ENCODE assay signal across 8 mouse cellular contexts in genomic region chr5:143464757-143465118, GRCm38 (mm10). TPM values are rescaled to one million over a fixed set of nuclear protein-coding genes. Genes with fewer than 3 reads are reported as not detected.
DNase-seq lines count a peak whose midpoint lies in the region; ATAC-seq lines count a peak whose summit lies in the region.

No protein-coding gene starts in this region.

- H3K9ac ChIP-seq in forebrain, embryonic 12.5 days = peak overlapping the region; percentile 76
- peak overlapping the region; percentile 76 for H3K9ac ChIP-seq in liver, embryonic 15.5 days
- H3K9ac ChIP-seq in stomach, embryonic 16.5 days (ENCODE audit: low read length) = peak overlapping the region; percentile 80

- H3K9me3 ChIP-seq in forebrain, embryonic 12.5 days = no peaks in the 10 kb centered on the region
- H3K9me3 ChIP-seq in liver, embryonic 15.5 days (replicated peaks) = no peaks in the 10 kb centered on the region
- no peaks in the 10 kb centered on the region for H3K9me3 ChIP-seq in stomach, embryonic 16.5 days (replicated peaks; ENCODE audit: control insufficient read depth, low read length)

- peaks cover 19% of the 10 kb centered on the region for H3K4me1 ChIP-seq in forebrain, embryonic 12.5 days
- peaks cover 38% of the 10 kb centered on the region for H3K4me1 ChIP-seq in liver, embryonic 15.5 days (replicated peaks)
- peaks cover 12% of the 10 kb centered on the region for H3K4me1 ChIP-seq in stomach, embryonic 16.5 days (ENCODE audit: control insufficient read depth, insufficient read depth, low read length)

- ATAC-seq in forebrain, embryonic 12.5 days (ENCODE audit: low FRiP score) = no peak; the same call in 1 of the 2 replicates
- peak; percentile 66 for ATAC-seq in liver, embryonic 15.5 days (ENCODE audit: insufficient read depth)
- ATAC-seq in stomach, embryonic 16.5 days (ENCODE audit: insufficient read depth, low FRiP score) = peak; percentile 63; the same call in 1 of the 2 replicates

- H3K27ac ChIP-seq in forebrain, embryonic 12.5 days = no peak overlapping the region
- H3K27ac ChIP-seq in liver, embryonic 15.5 days (replicated peaks) = peak overlapping the region; percentile 63
- no peak overlapping the region for H3K27ac ChIP-seq in stomach, embryonic 16.5 days (ENCODE audit: low read length)

- peak; percentile 28 for DNase-seq in adrenal gland, postnatal 25 days
- no peak for DNase-seq in adrenal gland, adult 18-20 months (ENCODE audit: low spot score in 2 of 2)
- peak; percentile 26 for DNase-seq in 3T3-L1 (ENCODE audit: low read depth, low spot score)
- no peak for DNase-seq in thymus, adult 18-20 months
- DNase-seq in right cerebral cortex, postnatal 4 days = no peak

- H3K4me2 ChIP-seq in forebrain, embryonic 12.5 days = peak overlapping the region; percentile 85
- H3K4me2 ChIP-seq in liver, embryonic 15.5 days = peak overlapping the region; percentile 96
- H3K4me2 ChIP-seq in stomach, embryonic 16.5 days (ENCODE audit: low read depth, low read length) = peak overlapping the region; percentile 97

- peaks cover 24% of the 10 kb centered on the region for H3K36me3 ChIP-seq in forebrain, embryonic 12.5 days (replicated peaks)
- H3K36me3 ChIP-seq in liver, embryonic 15.5 days (replicated peaks) = peaks cover 29% of the 10 kb centered on the region
- peaks cover 1% of the 10 kb centered on the region; the same call in 1 of the 2 replicates for H3K36me3 ChIP-seq in stomach, embryonic 16.5 days (ENCODE audit: control insufficient read depth, insufficient read depth, low read length)

- H3K4me3 ChIP-seq in forebrain, embryonic 12.5 days (replicated peaks) = peak overlapping the region; percentile 75
- peak overlapping the region; percentile 90 for H3K4me3 ChIP-seq in liver, embryonic 15.5 days (replicated peaks)
- peak overlapping the region; percentile 82 for H3K4me3 ChIP-seq in stomach, embryonic 16.5 days (replicated peaks; ENCODE audit: low read length)

- H3K27me3 ChIP-seq in forebrain, embryonic 12.5 days = no peaks in the 10 kb centered on the region
- H3K27me3 ChIP-seq in liver, embryonic 15.5 days = peaks cover 4% of the 10 kb centered on the region
- no peaks in the 10 kb centered on the region for H3K27me3 ChIP-seq in stomach, embryonic 16.5 days (ENCODE audit: control insufficient read depth, insufficient read depth, low read length)

- under 1% methylated on average over 20 of the region's 20 CpGs for WGBS in forebrain, embryonic 12.5 days
- WGBS in liver, embryonic 15.5 days (ENCODE audit: insufficient replicate concordance) = under 1% methylated on average over 20 of the region's 20 CpGs
- under 1% methylated on average over 20 of the region's 20 CpGs for WGBS in stomach, embryonic 16.5 days

RNA-seq across cellular contexts. Expression of gene Daglb, which starts 0.4 kb away (rescaled TPM):
- total RNA-seq in adrenal gland, postnatal 25 days (2021) = 18.7 and 21.9 TPM in 2 replicates
- total RNA-seq in adrenal gland, adult 18-20 months (2021) = 10 to 100 TPM; 14.8 to 18.6 TPM
- polyA plus RNA-seq in forebrain, embryonic 12.5 days (2016; fragmentation: Nextera tagmentation; extraction: Ambion mirVana) = 13.0 and 13.8 TPM in 2 replicates
- 8.3 and 9.3 TPM in 2 replicates for polyA plus RNA-seq in liver, embryonic 15.5 days (2015; fragmentation: Nextera tagmentation; extraction: Ambion mirVana)
- 10.3 and 11.5 TPM in 2 replicates for polyA plus RNA-seq in stomach, embryonic 16.5 days (2015; fragmentation: Nextera tagmentation; extraction: Ambion mirVana)

Comparison
In these comparisons a context has a peak if more than half of its experiments do, and no peak if none do; other contexts are left out.
1. DNase-seq: peak in adrenal gland, postnatal 25 days (single experiment) and 3T3-L1 (single experiment); none in adrenal gland, adult 18-20 months (0 of 2), thymus, adult 18-20 months (0 of 2) and right cerebral cortex, postnatal 4 days (single experiment).
2. Peak in every context shown above with its lines, with median percentiles within 50 percentile points of each other: H3K4me2 ChIP-seq, H3K4me3 ChIP-seq and H3K9ac ChIP-seq.